Mouse (Mus musculus) hindbrain, embryonic 16.5 days (tissue): ENCODE measurements around the gene Abcg1. TPM values are rescaled to one million over a fixed set of nuclear protein-coding genes. Genes with fewer than 3 reads are reported as not detected.

ENCODE experiments used
- ATAC-seq: fragments of 200-750 bp; cut with Nextera tagmentation; 2 replicates; pipeline ENCODE4 v1.8.0; 2017; ENCODE audit warnings: moderate TSS enrichment, moderate library complexity
- H3K27ac ChIP-seq: fragments of 300-500 bp; sonication (generic); 2 replicates; pipeline ENCODE4 v1.5.1; 2014; ENCODE audit warnings: low read depth, mild to moderate bottlenecking, control low read depth, low read length, moderate library complexity
- H3K27me3 ChIP-seq: fragments of 300-500 bp; sonication (generic); replicated peaks from 2 replicates; pipeline ENCODE4 v1.6.1; 2014; ENCODE audit warnings: low read length; ENCODE audit not compliant: control insufficient read depth, insufficient read depth
- H3K36me3 ChIP-seq: fragments of 300-500 bp; sonication (generic); 2 replicates; pipeline ENCODE4 v1.6.1; 2014; ENCODE audit warnings: mild to moderate bottlenecking, low read length, moderate library complexity, mixed read lengths; ENCODE audit not compliant: control insufficient read depth, insufficient read depth
- H3K4me1 ChIP-seq: fragments of 300-500 bp; sonication (generic); 2 replicates; pipeline ENCODE4 v1.6.1; 2014; ENCODE audit warnings: low read depth, low read length; ENCODE audit not compliant: control insufficient read depth, insufficient read depth
- H3K4me2 ChIP-seq: fragments of 300-500 bp; sonication (generic); 2 replicates; pipeline ENCODE4 v1.6.1; 2014; ENCODE audit warnings: mild to moderate bottlenecking, low read length, control low read depth, moderate library complexity
- H3K4me3 ChIP-seq: fragments of 300-500 bp; sonication (generic); 2 replicates; pipeline ENCODE4 v1.5.1; 2014; ENCODE audit warnings: mild to moderate bottlenecking, low read length, control low read depth, moderate library complexity
- H3K9ac ChIP-seq: fragments of 300-500 bp; sonication (generic); 2 replicates; pipeline ENCODE4 v1.6.1; 2014; ENCODE audit warnings: low read depth, mild to moderate bottlenecking, control low read depth, low read length, moderate library complexity
- H3K9me3 ChIP-seq: fragments of 300-500 bp; sonication (generic); 2 replicates; pipeline ENCODE4 v1.6.1; 2014; ENCODE audit warnings: mild to moderate bottlenecking, low read length, moderate library complexity; ENCODE audit not compliant: control insufficient read depth
- WGBS: fragments of 180-500 bp; shearing (Covaris S2); extraction: QIAGEN DNeasy Blood & Tissue Kit; methylation state at CpG from one replicate; pipeline ENCODE4 v1.1.7; 2014; 5-methylcytosine and 5-hydroxymethylcytosine counted together
- polyA plus RNA-seq: library from polyadenylated mRNA; unstranded; fragments of >200 nt; fragmentation: Nextera tagmentation; extraction: Ambion mirVana; gene quantifications from 2 replicates; pipeline ENCODE4 v1.2.1, GENCODE M21; 2015

The Abcg1 gene
- polyA plus RNA-seq, 1 experiment from 2014 or later: 20.9 TPM

- ATAC-seq: no peak
- H3K36me3 ChIP-seq: no peaks in the 10 kb centered on the region
- 83% methylated on average over 9 of the region's 9 CpGs for WGBS
- no peak overlapping the region for H3K27ac ChIP-seq
- H3K4me2 ChIP-seq: no peak overlapping the region
- no peaks in the 10 kb centered on the region for H3K27me3 ChIP-seq
- H3K9ac ChIP-seq: no peak overlapping the region
- H3K4me3 ChIP-seq: no peak overlapping the region
- H3K4me1 ChIP-seq: no peaks in the 10 kb centered on the region
- no peaks in the 10 kb centered on the region for H3K9me3 ChIP-seq
These were observed 71.3 kb downstream of the Abcg1 start for GRCm38 (mm10) chr17:31128708-31129318.

GRCm38 (mm10) chr17:31129452-31129851 is 72.0 kb downstream of the Abcg1 start, which contains the start of gene Tff3:
Gene Tff3, minus strand, starts transcription at chr17:31129646.
- H3K4me1 ChIP-seq: no peaks in the 10 kb centered on the region
- H3K27ac ChIP-seq: no peak within 1 kb of the TSS
- WGBS: 15% methylated on average over 2 of the region's 2 CpGs
- no peak for ATAC-seq
- no peaks in the 10 kb centered on the region for H3K36me3 ChIP-seq
- H3K4me2 ChIP-seq: no peak within 1 kb of the TSS
- H3K9ac ChIP-seq: no peak within 1 kb of the TSS
- H3K9me3 ChIP-seq: no peaks in the 10 kb centered on the region
- H3K27me3 ChIP-seq: no peaks in the 10 kb centered on the region
- H3K4me3 ChIP-seq: no peak within 1 kb of the TSS

GRCm38 (mm10) chr17:31131269-31131821 is 73.9 kb downstream of the Abcg1 start:
- Histone ChIP-seq H3K4me2 (no peak overlapping the region), H3K27me3 (no peaks in the 10 kb centered on the region), H3K4me1 (no peaks in the 10 kb centered on the region), H3K27ac (no peak overlapping the region), H3K36me3 (no peaks in the 10 kb centered on the region), H3K4me3 (no peak overlapping the region), H3K9me3 (no peaks in the 10 kb centered on the region), H3K9ac (no peak overlapping the region)
- ATAC-seq: no peak
- WGBS: 83% methylated on average over 10 of the region's 10 CpGs

GRCm38 (mm10) chr17:31133776-31134175 is 76.3 kb downstream of the Abcg1 start:
- H3K4me2 ChIP-seq: no peak overlapping the region
- no peaks in the 10 kb centered on the region for H3K9me3 ChIP-seq
- ATAC-seq: no peak
- H3K27me3 ChIP-seq: no peaks in the 10 kb centered on the region
- 82% methylated on average over 15 of the region's 15 CpGs for WGBS
- no peaks in the 10 kb centered on the region for H3K4me1 ChIP-seq
- no peak overlapping the region for H3K9ac ChIP-seq
- H3K4me3 ChIP-seq: no peak overlapping the region
- H3K36me3 ChIP-seq: no peaks in the 10 kb centered on the region
- no peak overlapping the region for H3K27ac ChIP-seq

GRCm38 (mm10) chr17:31134913-31135312 is 77.4 kb downstream of the Abcg1 start:
- Histone ChIP-seq H3K9ac (no peak overlapping the region), H3K4me1 (no peaks in the 10 kb centered on the region), H3K27ac (no peak overlapping the region), H3K4me3 (no peak overlapping the region), H3K27me3 (no peaks in the 10 kb centered on the region), H3K9me3 (no peaks in the 10 kb centered on the region), H3K4me2 (no peak overlapping the region), H3K36me3 (no peaks in the 10 kb centered on the region)
- 82% methylated on average over 6 of the region's 6 CpGs for WGBS
- no peak for ATAC-seq

GRCm38 (mm10) chr17:31136291-31136690 is 78.8 kb downstream of the Abcg1 start:
- no peak for ATAC-seq
- H3K4me2 ChIP-seq: no peak overlapping the region
- no peak overlapping the region for H3K4me3 ChIP-seq
- WGBS: 73% methylated on average over 3 of the region's 3 CpGs
- H3K9me3 ChIP-seq: no peaks in the 10 kb centered on the region
- no peaks in the 10 kb centered on the region for H3K4me1 ChIP-seq
- no peaks in the 10 kb centered on the region for H3K36me3 ChIP-seq
- no peak overlapping the region for H3K9ac ChIP-seq
- no peak overlapping the region for H3K27ac ChIP-seq
- no peaks in the 10 kb centered on the region for H3K27me3 ChIP-seq

GRCm38 (mm10) chr17:31136821-31137220 is 79.3 kb downstream of the Abcg1 start:
- Histone ChIP-seq H3K9me3 (no peaks in the 10 kb centered on the region), H3K4me2 (no peak overlapping the region), H3K36me3 (no peaks in the 10 kb centered on the region), H3K9ac (no peak overlapping the region), H3K4me1 (no peaks in the 10 kb centered on the region), H3K4me3 (no peak overlapping the region), H3K27ac (no peak overlapping the region), H3K27me3 (no peaks in the 10 kb centered on the region)
- 93% methylated on average over 1 of the region's 1 CpGs for WGBS
- no peak for ATAC-seq

GRCm38 (mm10) chr17:31138398-31138797 is 80.9 kb downstream of the Abcg1 start:
- ATAC-seq: 0 out of 2 replicates have a peak, but pooled peaks have one; percentile 14
- no peaks in the 10 kb centered on the region for H3K36me3 ChIP-seq
- no peak overlapping the region for H3K27ac ChIP-seq
- no peak overlapping the region for H3K4me3 ChIP-seq
- H3K9me3 ChIP-seq: no peaks in the 10 kb centered on the region
- H3K9ac ChIP-seq: no peak overlapping the region
- H3K27me3 ChIP-seq: no peaks in the 10 kb centered on the region
- no peaks in the 10 kb centered on the region for H3K4me1 ChIP-seq
- no peak overlapping the region for H3K4me2 ChIP-seq
- WGBS: 23% methylated on average over 5 of the region's 5 CpGs

GRCm38 (mm10) chr17:31142116-31142515 is 84.6 kb downstream of the Abcg1 start:
- 94% methylated on average over 7 of the region's 7 CpGs for WGBS
- Histone ChIP-seq H3K9me3 (no peaks in the 10 kb centered on the region), H3K4me1 (no peaks in the 10 kb centered on the region), H3K4me2 (no peak overlapping the region), H3K27ac (no peak overlapping the region), H3K36me3 (no peaks in the 10 kb centered on the region), H3K4me3 (no peak overlapping the region), H3K27me3 (no peaks in the 10 kb centered on the region), H3K9ac (no peak overlapping the region)
- no peak for ATAC-seq
